Mouse (Mus musculus) ES-Bruce4 (cell line): ENCODE data around the gene Irf7. TPM values are rescaled to one million over a fixed set of nuclear protein-coding genes. Genes with fewer than 3 reads are reported as not detected.

ENCODE experiments used
- H3K27ac ChIP-seq: 2 replicates; pipeline ENCODE4 v1.5.1; 2012; ENCODE audit warnings: low read length, inconsistent platforms; ENCODE audit not compliant: insufficient read depth
- H3K27me3 ChIP-seq: 2 replicates; pipeline ENCODE4 v1.6.1; 2012; ENCODE audit warnings: mild to moderate bottlenecking, low read length, inconsistent platforms; ENCODE audit not compliant: control insufficient read depth, poor library complexity, insufficient read depth, severe bottlenecking
- H3K36me3 ChIP-seq: 2 replicates; pipeline ENCODE4 v1.6.1; 2012; ENCODE audit warnings: inconsistent platforms, mild to moderate bottlenecking, low read length, moderate library complexity; ENCODE audit not compliant: control insufficient read depth, poor library complexity, insufficient read depth, severe bottlenecking
- H3K4me1 ChIP-seq: one replicate; pipeline ENCODE4 v1.8.1; 2011; ENCODE audit warnings: low read length; ENCODE audit not compliant: control insufficient read depth, insufficient read depth
- H3K4me3 ChIP-seq: 2 replicates; pipeline ENCODE4 v1.5.1; 2011; ENCODE audit warnings: low read depth, mild to moderate bottlenecking, low read length
- H3K9ac ChIP-seq: 2 replicates; pipeline ENCODE4 v1.6.1; 2012; ENCODE audit warnings: low read depth, mild to moderate bottlenecking, inconsistent platforms; ENCODE audit not compliant: poor library complexity, severe bottlenecking
- H3K9me3 ChIP-seq: replicated peaks from 2 replicates; pipeline ENCODE4 v1.6.1; 2012; ENCODE audit warnings: mild to moderate bottlenecking, low read length, inconsistent platforms; ENCODE audit not compliant: control insufficient read depth, poor library complexity, insufficient read depth, severe bottlenecking
- CTCF ChIP-seq: IDR thresholded peaks from one replicate; pipeline ENCODE4 v1.8.1; 2011; ENCODE audit warnings: low read depth, low read length
- EP300 ChIP-seq: IDR thresholded peaks from 2 replicates; pipeline ENCODE4 v1.6.1; 2011; ENCODE audit warnings: low read depth, low read length; ENCODE audit not compliant: insufficient read depth
- POLR2A ChIP-seq: IDR thresholded peaks from one replicate; pipeline ENCODE4 v1.8.1; 2011; ENCODE audit warnings: low read length; ENCODE audit not compliant: insufficient read depth
- polyA plus RNA-seq: library from polyadenylated mRNA; stranded (reverse); fragments of >200 nt; gene quantifications from 2 replicates; pipeline ENCODE4 v1.2.4, GENCODE M21; 2011; ENCODE audit warnings: low read depth; ENCODE audit not compliant: missing spikeins, insufficient read depth, insufficient read length

Irf7 gene
- polyA plus RNA-seq, 1 experiment: 0.57 TPM

DNA sequence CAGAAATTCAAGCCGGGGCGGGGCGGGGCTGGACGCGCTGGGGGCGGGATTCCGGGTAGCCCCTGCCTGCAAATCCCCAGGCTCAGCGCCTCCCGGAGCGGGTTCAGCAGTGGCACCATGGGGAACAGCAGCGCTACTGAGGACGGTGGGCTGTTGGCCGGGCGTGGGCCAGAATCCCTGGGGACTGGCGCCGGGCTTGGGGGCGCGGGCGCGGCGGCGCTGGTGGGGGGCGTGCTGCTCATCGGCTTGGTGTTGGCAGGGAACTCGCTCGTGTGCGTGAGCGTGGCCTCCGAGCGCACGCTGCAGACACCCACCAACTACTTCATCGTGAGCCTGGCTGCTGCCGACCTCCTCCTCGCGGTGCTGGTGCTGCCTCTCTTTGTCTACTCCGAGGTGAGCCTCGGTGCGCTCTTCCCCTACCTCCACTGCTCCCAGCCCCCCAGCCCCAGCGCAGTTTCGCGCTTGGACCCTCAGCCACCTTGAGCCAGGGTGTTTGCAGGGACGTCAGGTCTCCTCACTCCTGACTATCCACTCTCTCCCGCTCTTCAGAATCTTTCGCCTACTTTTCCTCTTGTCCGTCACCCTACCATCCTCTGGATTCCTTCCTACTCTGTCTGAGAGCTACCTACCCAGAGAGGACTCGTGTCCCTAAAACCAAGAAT lies 25.8 kb upstream of the Irf7 start, which contains the start of gene Drd4:
Gene Drd4 (plus strand): TSS at position 86 of the 662 bp plus-strand sequence.
- Histone ChIP-seq H3K27me3 (peaks cover 15% of the 10 kb centered on the region), H3K36me3 (no peaks in the 10 kb centered on the region), H3K9me3 (no peaks in the 10 kb centered on the region), H3K27ac (no peak within 1 kb of the TSS), H3K4me3 (peak within 1 kb of the TSS; percentile 68), H3K4me1 (peaks cover 3% of the 10 kb centered on the region), H3K9ac (peak within 1 kb of the TSS; percentile 46)
- TF ChIP-seq EP300 (no peak), CTCF (no peak), POLR2A (no peak)

DNA sequence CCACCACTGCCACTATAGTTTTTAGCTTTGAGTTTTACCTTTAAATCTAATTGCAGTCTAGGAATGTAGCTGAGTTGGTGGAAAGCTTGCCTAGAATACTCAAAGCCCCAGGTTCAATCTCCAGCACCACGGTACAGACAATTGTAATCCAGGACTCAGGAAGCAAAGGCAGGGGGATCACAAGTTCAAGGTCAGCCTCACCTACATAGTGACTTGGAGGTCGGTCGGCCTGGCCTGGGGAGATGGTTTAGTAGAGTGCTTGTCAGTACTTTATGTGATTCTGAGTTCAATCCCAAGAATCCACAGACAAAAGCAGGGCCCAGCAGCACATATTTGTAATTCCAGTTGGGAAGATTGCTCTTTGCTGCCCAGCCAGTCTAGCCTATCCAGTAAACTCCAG lies 21.8 kb upstream of the Irf7 start:
- Histone ChIP-seq H3K4me1 (peaks cover 1% of the 10 kb centered on the region), H3K27ac (no peak overlapping the region), H3K9me3 (no peaks in the 10 kb centered on the region), H3K36me3 (no peaks in the 10 kb centered on the region), H3K4me3 (no peak overlapping the region), H3K27me3 (peaks cover 8% of the 10 kb centered on the region), H3K9ac (no peak overlapping the region)
- TF ChIP-seq POLR2A (no peak), CTCF (no peak), EP300 (0 out of 2 replicates have a peak, but pooled peaks have one; percentile 20)

DNA sequence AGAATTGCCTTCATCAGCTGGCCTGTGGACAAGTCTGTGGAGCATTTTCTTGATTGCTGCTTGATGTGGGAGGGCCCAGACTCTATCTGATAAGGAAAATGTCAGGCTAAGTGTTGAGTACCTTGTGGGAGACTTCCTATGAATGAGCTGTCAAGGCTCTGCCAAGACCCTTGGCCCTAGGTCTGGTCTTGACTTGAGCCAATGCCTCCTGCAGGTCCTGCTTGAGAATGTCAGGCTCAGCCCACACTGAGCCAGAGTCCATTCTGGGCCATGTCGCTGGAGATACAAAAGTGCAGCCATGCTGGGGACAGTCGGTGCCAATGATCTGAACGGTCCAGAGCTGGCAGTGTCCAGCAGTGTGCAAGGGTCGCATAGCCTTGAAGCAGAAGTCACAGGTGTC lies 16.5 kb upstream of the Irf7 start:
- TF ChIP-seq EP300: no peak
- TF ChIP-seq POLR2A: no peak
- no peak for TF ChIP-seq CTCF
- Histone ChIP-seq H3K27me3 (no peaks in the 10 kb centered on the region), H3K9me3 (no peaks in the 10 kb centered on the region), H3K4me3 (no peak overlapping the region), H3K4me1 (no peaks in the 10 kb centered on the region), H3K27ac (no peak overlapping the region), H3K36me3 (no peaks in the 10 kb centered on the region), H3K9ac (no peak overlapping the region)

DNA sequence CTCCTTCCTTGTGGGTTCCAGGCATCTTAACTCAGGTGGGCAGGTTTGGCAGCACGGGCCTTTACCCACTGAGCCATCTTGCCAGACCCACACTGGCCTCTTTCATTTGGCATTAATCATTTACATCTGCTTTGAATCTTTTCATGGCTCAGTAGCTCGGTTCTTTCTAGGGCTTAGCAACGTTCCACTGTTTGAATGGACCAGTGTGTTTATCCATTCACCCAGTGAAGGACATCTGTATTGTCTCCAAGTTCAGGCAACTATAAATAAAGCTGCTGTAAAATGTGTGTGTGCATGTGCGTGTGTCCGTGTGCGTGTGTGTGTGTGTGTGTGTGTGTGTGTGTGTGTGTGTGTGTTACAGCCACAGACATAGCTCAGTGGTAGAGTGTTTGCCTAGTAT lies 15.2 kb upstream of the Irf7 start:
- H3K4me1 ChIP-seq: peaks cover 1% of the 10 kb centered on the region
- H3K27me3 ChIP-seq: no peaks in the 10 kb centered on the region
- H3K9me3 ChIP-seq: no peaks in the 10 kb centered on the region
- no peaks in the 10 kb centered on the region for H3K36me3 ChIP-seq
- no peak for TF ChIP-seq CTCF
- H3K4me3 ChIP-seq: no peak overlapping the region
- no peak overlapping the region for H3K9ac ChIP-seq
- H3K27ac ChIP-seq: no peak overlapping the region

DNA sequence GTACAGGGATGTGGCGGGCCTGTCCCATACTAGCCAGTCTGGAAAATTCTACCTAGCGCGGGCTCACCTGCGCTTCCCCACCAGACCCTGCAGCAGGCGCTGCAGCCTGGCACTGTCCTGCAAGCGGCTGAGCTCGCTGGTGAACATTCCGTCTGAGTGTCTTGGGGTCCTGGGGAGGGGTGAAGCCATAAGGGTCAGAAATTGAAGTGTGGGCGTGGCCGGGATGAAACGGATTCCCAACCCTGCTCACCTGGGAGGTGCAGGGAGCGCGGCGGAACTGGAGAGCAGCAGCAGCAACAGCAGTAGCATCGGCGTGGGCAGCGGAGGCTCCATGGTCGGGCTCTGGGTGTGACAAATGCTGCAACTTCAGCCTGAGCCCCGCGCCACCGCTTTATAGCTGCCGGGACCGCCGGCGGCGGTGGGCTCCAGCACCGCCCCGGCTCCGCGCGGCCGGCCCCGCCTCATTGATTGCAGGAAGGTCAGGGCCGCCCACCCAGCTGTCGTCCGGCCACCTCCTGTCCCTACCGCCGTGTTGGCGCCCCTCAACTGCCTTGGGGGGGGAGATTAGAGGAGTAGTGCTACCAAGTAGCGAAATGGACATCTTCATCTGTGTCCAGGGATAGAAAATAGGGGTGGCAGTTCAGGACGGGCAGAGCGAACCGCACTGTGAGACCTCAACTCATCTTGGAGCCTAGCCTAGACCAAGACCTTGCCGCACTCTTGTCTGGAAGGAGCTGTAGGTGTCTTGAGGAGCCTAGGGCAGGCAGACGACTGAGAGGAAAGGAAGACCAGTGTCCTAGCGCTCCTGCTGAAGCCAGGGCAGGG lies 12.7 kb upstream of the Irf7 start, which contains the start of gene Sct:
Gene Sct (minus strand): TSS at position 368 of the 825 bp plus-strand sequence.
- peak; percentile 43 for TF ChIP-seq CTCF
- TF ChIP-seq EP300: no peak
- H3K4me3 ChIP-seq: peak within 1 kb of the TSS; percentile 69
- no peaks in the 10 kb centered on the region for H3K27me3 ChIP-seq
- H3K4me1 ChIP-seq: peaks cover 1% of the 10 kb centered on the region
- no peak within 1 kb of the TSS for H3K27ac ChIP-seq
- H3K9ac ChIP-seq: peak within 1 kb of the TSS; percentile 9
- H3K36me3 ChIP-seq: no peaks in the 10 kb centered on the region
- H3K9me3 ChIP-seq: no peaks in the 10 kb centered on the region
